Mouse (Mus musculus): ENCODE data around the gene Atp5g2. TPM values are rescaled to one million over a fixed set of nuclear protein-coding genes. Genes with fewer than 3 reads are reported as not detected.
A peak's percentile ranks its signal among the peaks of the same experiment; 100 is the strongest.

Atp5g2 gene
- polyA plus RNA-seq, 1 experiment from 2014 or later = 73.4 TPM

- WGBS = 93% methylated on average over 1 of the region's 1 CpGs
- H3K27me3 ChIP-seq (ENCODE audit: insufficient read depth, poor library complexity, severe bottlenecking) = no peaks in the 10 kb centered on the region
These were observed 54.5 kb downstream of the Atp5g2 start for GRCm38 (mm10) chr15:102617654-102618053.

GRCm38 (mm10) chr15:102616174-102616573 lies 56.0 kb downstream of the Atp5g2 start:
- WGBS = 90% methylated on average over 2 of the region's 2 CpGs
- H3K4me3 ChIP-seq = no peak overlapping the region
- no peaks in the 10 kb centered on the region for H3K4me1 ChIP-seq (replicated peaks)
- no peak for DNase-seq (ENCODE audit: low spot score)
- H3K9me3 ChIP-seq = no peaks in the 10 kb centered on the region
- no peak overlapping the region for H3K27ac ChIP-seq
- H3K36me3 ChIP-seq = 0 out of 2 replicates have a peak, but pooled peaks cover 3% of the 10 kb centered on the region
- no peaks in the 10 kb centered on the region for H3K27me3 ChIP-seq (ENCODE audit: insufficient read depth, poor library complexity, severe bottlenecking)

More at GRCm38 (mm10) chr15:102617654-102618053, 54.5 kb downstream of the Atp5g2 start:
- 0 out of 2 replicates have a peak, but pooled peaks cover 3% of the 10 kb centered on the region for H3K36me3 ChIP-seq
- DNase-seq (ENCODE audit: low spot score) = no peak
- H3K4me1 ChIP-seq (replicated peaks) = no peaks in the 10 kb centered on the region
- H3K9me3 ChIP-seq = no peaks in the 10 kb centered on the region
- no peak overlapping the region for H3K4me3 ChIP-seq
- no peak overlapping the region for H3K27ac ChIP-seq

- Histone ChIP-seq H3K4me1 (replicated peaks) (no peaks in the 10 kb centered on the region), H3K36me3 (no peaks in the 10 kb centered on the region), H3K27me3 (ENCODE audit: insufficient read depth, poor library complexity, severe bottlenecking) (no peaks in the 10 kb centered on the region), H3K9me3 (no peaks in the 10 kb centered on the region), H3K4me3 (no peak overlapping the region), H3K27ac (no peak overlapping the region)
- no peak for DNase-seq (ENCODE audit: low spot score)
These were observed 57.9 kb downstream of the Atp5g2 start for GRCm38 (mm10) chr15:102614224-102614623.

GRCm38 (mm10) chr15:102612966-102613365 lies 59.2 kb downstream of the Atp5g2 start:
- no peak for DNase-seq (ENCODE audit: low spot score)
- H3K27me3 ChIP-seq (ENCODE audit: insufficient read depth, poor library complexity, severe bottlenecking) = no peaks in the 10 kb centered on the region
- no peaks in the 10 kb centered on the region for H3K9me3 ChIP-seq
- H3K4me3 ChIP-seq = no peak overlapping the region
- H3K4me1 ChIP-seq (replicated peaks) = no peaks in the 10 kb centered on the region
- no peaks in the 10 kb centered on the region for H3K36me3 ChIP-seq
- no peak overlapping the region for H3K27ac ChIP-seq

MicroRNA genes within 50 kb of the gene (microRNA counts, 519-probe panel; counts per million panel counts)
- microRNA mmu-miR-688 = 1,255 counts per million, percentile 77 among the panel's probes with 10 or more counts

Other genes starting within 250 kb of the Atp5g2 start
- 0.17 and 0.18 TPM in 2 replicates for gene Amhr2, start 227.0 kb downstream of the Atp5g2 start, polyA plus RNA-seq (2016; fragmentation: Nextera tagmentation; extraction: Ambion mirVana)
- 84.3 and 98.2 TPM in 2 replicates for gene Prr13, start 213.3 kb downstream of the Atp5g2 start, polyA plus RNA-seq (2016; fragmentation: Nextera tagmentation; extraction: Ambion mirVana)
- gene Pcbp2, start 201.8 kb downstream of the Atp5g2 start, polyA plus RNA-seq (2016; fragmentation: Nextera tagmentation; extraction: Ambion mirVana) = 166 and 207 TPM in 2 replicates
- 3.9 and 11.3 TPM in 2 replicates for gene Gm10337, start 168.6 kb downstream of the Atp5g2 start, polyA plus RNA-seq (2016; fragmentation: Nextera tagmentation; extraction: Ambion mirVana)
- gene Map3k12, start 155.3 kb downstream of the Atp5g2 start, polyA plus RNA-seq (2016; fragmentation: Nextera tagmentation; extraction: Ambion mirVana) = 27.1 and 35.2 TPM in 2 replicates
- gene Tarbp2, start 154.2 kb downstream of the Atp5g2 start, polyA plus RNA-seq (2016; fragmentation: Nextera tagmentation; extraction: Ambion mirVana) = 132 and 135 TPM in 2 replicates
- 1.5 and 2.4 TPM in 2 replicates for gene Npff, start 147.4 kb downstream of the Atp5g2 start, polyA plus RNA-seq (2016; fragmentation: Nextera tagmentation; extraction: Ambion mirVana)
- gene Gm28047, start 47.3 kb downstream of the Atp5g2 start, polyA plus RNA-seq (2016; fragmentation: Nextera tagmentation; extraction: Ambion mirVana) = not detected in 2 replicates
- 17.5 and 20.4 TPM in 2 replicates for gene Atf7, start 46.9 kb downstream of the Atp5g2 start, polyA plus RNA-seq (2016; fragmentation: Nextera tagmentation; extraction: Ambion mirVana)
- 32.1 and 38.5 TPM in 2 replicates for gene Calcoco1, start 49.8 kb upstream of the Atp5g2 start, polyA plus RNA-seq (2016; fragmentation: Nextera tagmentation; extraction: Ambion mirVana)
- 0.09 and 0.16 TPM in 2 replicates for gene Hoxc13, start 248.8 kb upstream of the Atp5g2 start, polyA plus RNA-seq (2016; fragmentation: Nextera tagmentation; extraction: Ambion mirVana)

Measured in hindbrain, embryonic 10.5 days (tissue).